Mouse (Mus musculus): ENCODE data around the gene Gpr153. TPM values are rescaled to one million over a fixed set of nuclear protein-coding genes. Genes with fewer than 3 reads are reported as not detected.
"Not testable (repeated sequence)": the region's sequence is repeated elsewhere in the genome, so short reads cannot be mapped to it uniquely, and the experiment has no call there.

Gpr153 gene
- 1 to 10 TPM; 5.6 to 6.4 TPM for total RNA-seq (2021)
- long read RNA-seq, experiment 1, partial matches to known transcripts, result 0 of 7 reads
- long read RNA-seq, experiment 1, other reads (novel, unspliced or antisense), result 3 of 7 reads
- long read RNA-seq, experiment 2, partial matches to known transcripts, result 0 of 7 reads
- long read RNA-seq, experiment 2, other reads (novel, unspliced or antisense), result 1 of 7 reads

DNA sequence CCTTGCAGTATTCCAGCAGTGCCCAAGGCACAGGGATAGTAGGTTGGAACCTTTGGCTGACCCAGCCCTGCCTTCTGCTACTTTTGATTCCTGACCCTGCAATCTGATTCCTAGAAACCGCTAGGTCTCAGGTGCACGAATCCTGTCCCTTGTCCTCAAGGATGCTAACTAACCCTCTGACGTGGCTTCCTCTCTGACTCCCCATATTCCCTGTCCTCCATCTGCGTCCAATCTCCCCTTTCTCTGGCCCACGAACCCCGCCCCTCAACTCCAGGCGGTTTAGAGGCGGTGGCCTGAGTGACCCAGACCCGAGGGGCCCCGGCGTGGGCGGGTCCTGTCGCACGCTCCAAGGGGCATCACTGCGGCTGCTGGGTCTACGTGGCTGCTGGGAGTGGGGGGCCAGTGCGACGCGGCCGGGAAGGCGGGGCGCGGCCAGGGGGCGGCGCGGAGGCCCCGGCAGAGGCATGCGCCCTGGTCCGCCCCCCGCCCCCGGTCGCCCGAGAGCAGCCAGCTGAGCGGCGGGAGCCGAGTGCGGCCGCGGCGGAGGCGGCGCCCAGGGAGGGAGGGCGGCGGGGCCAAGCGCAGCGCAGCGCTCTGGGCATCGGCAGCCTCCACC, at the start of gene Gpr153:
Gpr153 (plus strand) TSS at position 612 of the 616 bp plus-strand sequence.
- Histone ChIP-seq H3K4me3 (peak within 1 kb of the TSS; percentile 54), H3K27ac (peak within 1 kb of the TSS; percentile 39; the same call in 1 of the 2 replicates)
- no peak for TF ChIP-seq CTCF (conservative IDR thresholded peaks at IDR 0.05)
- DNase-seq (ENCODE audit: low spot score in 2 of 2), result no peak

DNA sequence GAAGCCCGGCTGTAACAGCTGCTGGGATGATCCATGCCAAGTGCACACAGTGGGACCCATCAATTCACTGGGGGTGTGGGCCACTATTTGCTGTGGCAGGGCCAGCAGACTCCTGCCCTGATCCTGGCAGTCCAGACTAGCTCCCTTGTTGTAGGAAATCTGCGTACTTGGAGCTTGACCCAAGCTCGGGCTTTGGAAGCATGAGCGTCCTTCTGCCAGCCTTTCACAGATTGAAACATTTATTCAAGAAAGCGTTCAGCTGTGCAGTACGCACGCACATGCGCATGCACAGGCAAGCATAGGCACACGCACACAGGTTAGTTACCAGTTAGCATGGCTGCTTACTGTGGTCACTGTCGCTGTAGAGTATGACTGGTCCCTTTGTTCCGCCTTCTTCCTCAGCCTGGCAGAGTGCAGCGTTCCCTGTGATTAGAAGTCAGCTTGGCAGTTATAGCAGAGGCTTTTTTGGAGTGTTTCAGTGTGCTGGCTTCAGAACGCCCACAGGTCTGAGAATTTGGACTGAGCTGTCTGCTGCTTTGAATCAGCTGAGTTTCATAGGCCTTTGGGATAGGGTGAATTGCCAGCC, 47.0 kb upstream of the Gpr153 start:
- peak; percentile 50 to 81 for DNase-seq (ENCODE audit: low spot score in 2 of 2)
- H3K4me3 ChIP-seq, result no peak overlapping the region
- no peak for TF ChIP-seq CTCF (conservative IDR thresholded peaks at IDR 0.05)
- H3K27ac ChIP-seq, result peak overlapping the region; percentile 88

DNA sequence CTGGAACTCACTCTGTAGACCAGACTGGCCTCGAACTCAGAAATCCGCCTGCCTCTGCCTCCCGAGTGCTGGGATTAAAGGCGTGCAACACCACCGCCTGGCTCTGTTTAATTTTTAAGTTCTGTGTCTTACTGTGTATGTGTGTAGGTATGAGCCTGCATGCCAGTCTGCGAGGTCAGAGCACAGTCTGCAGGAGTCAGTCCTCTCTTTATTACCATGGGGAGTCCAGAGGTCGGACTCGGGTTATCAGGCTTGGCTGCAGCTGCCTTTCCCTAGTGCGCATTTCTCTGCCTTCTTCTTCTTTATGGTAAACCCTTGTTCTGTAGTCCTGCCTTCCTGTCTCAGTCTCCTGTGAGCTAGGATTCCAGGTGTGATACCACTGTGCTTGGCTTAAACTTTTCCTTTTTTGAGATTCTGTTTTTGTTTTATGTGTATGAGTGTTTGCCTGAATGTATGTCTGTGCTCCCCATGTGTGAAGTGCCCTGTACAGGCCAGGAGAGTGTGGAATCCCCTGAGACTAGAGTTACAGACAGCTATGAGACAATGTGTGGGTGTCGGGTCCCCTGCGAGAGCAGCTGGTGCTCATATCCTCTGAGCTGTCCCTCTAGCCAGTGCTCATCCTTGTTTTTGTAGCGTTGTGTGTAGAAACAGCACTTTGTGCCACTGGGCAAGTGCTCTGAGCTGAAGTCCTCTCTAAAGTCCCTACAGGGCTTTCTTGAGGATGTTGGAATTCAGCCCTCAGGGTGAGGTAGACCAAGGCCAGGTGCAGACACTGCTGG, 46.1 kb upstream of the Gpr153 start:
- Histone ChIP-seq H3K27ac (peak overlapping the region; percentile 88), H3K4me3 (no peak overlapping the region)
- no peak for DNase-seq (ENCODE audit: low spot score in 2 of 2)
- no peak for TF ChIP-seq CTCF (conservative IDR thresholded peaks at IDR 0.05)

DNA sequence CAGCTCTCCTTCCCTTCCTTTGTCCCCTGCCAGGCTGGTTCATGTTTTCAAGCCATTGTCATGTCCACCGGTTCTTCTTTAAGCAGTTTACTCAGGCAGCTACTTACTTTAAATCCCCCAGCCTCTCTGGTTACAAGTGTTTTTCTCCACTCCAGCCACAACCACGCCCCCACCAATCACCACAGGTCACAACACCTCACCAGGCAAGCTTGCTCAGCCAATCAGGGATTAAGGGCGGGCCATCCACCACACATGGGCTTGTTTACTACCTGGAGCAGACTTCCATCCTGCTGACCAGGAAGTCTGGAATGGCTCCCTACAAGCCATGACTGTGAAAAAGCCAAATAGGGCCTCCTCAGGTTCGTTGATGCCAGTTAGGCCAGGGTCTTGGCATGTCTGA, 43.7 kb upstream of the Gpr153 start:
- not testable (repeated sequence) for H3K4me3 ChIP-seq; DNase-seq (ENCODE audit: low spot score in 2 of 2); H3K27ac ChIP-seq

DNA sequence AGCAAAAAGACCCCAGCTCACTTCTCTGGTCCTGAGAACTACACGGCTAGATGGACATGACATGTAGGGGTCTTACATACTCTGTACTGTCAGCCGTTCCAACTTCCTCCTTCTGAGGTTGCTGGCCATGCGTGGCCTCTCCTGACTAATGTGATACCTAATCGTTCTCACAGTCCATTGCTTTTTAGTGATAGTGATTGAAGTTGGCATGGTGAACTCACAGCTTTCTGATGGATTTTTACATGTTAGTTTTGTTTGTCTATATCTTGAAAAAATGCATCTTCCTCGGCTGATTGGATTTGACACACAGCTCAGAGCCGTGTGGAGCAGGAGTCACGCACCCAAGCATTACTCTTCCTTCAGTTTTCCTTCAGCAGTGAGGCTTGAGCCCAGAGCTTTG, 42.7 kb upstream of the Gpr153 start:
- DNase-seq (ENCODE audit: low spot score in 2 of 2), result no peak
- no peak for TF ChIP-seq CTCF (conservative IDR thresholded peaks at IDR 0.05)
- Histone ChIP-seq H3K4me3 (no peak overlapping the region), H3K27ac (no peak overlapping the region)

DNA sequence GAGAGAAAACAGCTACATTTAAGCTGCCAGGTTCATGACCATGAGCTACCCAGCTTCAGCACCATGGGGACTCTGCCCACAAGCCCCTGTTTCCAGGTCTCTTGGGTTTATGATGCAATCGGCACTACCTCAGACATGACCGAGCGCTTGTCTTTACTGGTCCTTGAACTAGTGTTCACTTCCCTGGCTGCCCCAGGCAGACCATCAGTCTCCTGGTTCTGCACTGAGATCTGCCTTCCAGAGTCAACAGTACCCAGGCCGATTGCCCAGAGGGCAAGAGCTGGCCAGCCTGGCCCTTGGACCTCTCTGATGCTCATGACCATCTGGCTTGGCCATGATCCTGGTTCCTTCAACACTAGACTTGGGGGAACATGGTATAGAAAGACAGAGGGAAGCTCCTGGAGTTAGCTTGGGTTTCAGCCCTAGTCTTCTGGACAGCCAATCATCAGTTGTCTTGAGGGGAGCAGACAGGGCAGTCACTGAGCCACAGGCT, 41.6 kb upstream of the Gpr153 start:
- Histone ChIP-seq H3K4me3 (no peak overlapping the region), H3K27ac (no peak overlapping the region)
- TF ChIP-seq CTCF (conservative IDR thresholded peaks at IDR 0.05), result no peak
- DNase-seq (ENCODE audit: low spot score in 2 of 2), result no peak

DNA sequence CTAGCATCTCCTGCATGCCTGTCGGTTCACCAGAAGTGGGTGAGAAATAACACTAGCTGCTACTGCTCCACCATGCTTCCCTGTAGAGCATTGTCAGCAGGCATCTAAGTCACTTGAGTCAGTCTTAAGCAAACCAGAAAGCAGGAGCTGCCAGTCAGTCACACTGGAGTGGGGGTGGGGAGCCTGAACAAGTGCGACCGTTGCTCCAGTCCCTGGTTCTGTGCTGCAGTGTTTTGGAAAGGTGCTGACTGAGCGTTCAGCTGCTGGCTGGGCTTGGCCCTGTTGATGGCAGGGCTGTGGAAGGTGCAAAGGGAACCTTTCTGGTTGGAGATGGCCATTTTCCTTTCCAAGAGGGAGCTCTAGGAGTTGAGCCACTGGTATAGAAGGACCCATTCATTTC, 34.1 kb upstream of the Gpr153 start:
- Histone ChIP-seq H3K27ac (no peak overlapping the region), H3K4me3 (no peak overlapping the region)
- TF ChIP-seq CTCF (conservative IDR thresholded peaks at IDR 0.05), result no peak
- DNase-seq (ENCODE audit: low spot score in 2 of 2), result no peak

DNA sequence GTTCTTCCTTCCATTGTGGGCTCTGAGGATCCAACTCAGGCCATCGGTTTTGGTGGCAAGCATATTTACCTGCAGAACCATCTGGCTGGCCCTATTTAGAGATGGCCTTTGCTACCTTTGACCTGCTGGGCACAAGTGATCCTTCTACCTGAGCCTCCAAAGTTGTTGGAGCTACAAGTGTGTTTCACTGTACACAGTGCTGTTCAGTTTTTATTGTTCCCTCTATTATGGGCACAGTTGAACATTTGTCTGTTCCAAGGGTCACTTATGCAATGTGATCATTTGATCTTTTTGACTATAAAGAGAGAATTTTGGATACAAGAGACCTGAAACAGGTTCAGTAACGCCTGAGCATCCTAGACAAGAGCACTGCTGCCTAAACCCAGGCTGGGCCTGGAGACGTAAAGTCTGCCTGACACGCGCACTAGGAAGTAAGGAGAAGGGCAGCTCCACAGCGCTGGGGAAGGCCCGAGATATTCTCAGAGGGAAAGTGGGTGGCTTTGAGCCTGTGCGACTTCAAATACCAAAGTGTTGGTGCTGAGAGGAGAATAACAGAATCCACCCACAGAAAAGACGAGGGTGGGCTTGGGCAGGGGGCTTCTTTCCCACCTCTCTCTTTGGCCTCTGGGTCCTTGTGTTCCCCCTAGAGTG, 30.7 kb upstream of the Gpr153 start:
- DNase-seq (ENCODE audit: low spot score in 2 of 2), result no peak
- H3K27ac ChIP-seq, result no peak overlapping the region

DNA sequence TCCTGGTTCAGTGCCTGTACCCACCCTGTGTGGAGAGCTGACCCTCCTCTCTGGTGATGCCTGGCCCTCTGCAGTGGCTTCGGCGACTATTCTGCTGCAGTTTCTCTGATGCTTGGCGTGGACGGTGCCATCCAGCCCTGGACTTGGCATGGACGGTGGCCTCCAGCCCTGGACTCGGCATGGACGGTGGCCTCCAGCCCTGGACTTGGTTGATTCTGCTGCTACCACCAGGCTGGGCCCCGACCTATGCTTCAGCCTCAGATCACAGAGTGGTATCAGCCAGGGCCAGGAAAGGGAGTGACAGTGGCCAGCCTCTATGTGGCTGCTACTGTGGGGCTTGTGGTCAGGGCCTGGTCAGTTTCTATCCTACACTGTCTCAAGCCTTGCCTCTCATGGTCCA, 30.1 kb upstream of the Gpr153 start:
- Histone ChIP-seq H3K4me3 (no peak overlapping the region), H3K27ac (no peak overlapping the region)
- no peak for DNase-seq (ENCODE audit: low spot score in 2 of 2)
- no peak for TF ChIP-seq CTCF (conservative IDR thresholded peaks at IDR 0.05)

More for the DNA sequence above, 30.7 kb upstream of the Gpr153 start:
- TF ChIP-seq CTCF (conservative IDR thresholded peaks at IDR 0.05), result no peak
- no peak overlapping the region for H3K4me3 ChIP-seq

DNA sequence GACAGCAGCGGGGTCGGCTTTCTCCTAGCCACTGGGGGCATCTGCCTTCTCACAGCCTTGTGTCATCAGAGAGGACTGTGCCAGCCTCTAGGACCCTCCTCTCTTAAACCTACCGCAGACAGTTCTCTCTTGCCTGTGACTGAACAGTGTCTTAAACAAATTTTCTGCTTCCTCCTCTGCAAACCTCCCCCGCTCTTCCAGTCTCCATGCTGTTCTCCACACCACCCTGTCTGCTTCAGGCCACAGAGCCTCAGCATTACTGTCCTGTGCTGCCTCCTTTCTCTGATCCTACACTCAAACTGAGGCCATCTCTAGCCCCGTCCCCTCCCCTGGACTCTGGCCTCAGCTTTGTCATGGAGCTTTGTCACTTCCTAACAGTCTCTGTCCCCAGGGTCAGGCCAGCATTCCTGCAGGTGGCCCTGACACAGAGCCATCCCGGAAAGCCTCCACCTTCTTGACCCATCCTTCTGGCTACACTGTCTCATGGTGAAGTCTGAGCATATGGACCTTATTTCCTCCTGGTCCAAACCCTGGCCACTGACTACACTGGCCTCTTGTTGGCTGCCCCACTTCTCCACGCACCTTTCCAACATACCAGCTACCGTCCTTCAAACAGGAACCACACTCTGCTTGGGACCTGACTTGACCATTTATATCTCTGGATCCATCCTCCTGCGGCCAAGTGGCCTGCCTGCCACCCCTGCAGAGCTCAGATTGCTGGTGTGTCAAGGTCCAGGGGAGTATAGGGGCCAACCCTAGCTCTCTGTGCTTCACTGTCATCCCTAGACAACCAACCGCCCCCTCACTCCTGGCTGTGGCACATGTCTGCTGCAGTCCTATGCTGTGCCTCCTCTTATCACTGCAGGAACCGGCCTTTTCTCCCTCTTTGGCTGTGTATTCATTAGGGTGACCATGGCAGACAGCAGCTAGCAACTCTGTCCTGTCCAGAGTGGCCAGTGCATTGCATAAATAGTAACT, 29.2 kb upstream of the Gpr153 start:
- no peak for DNase-seq (ENCODE audit: low spot score in 2 of 2)
- no peak overlapping the region for H3K4me3 ChIP-seq
- peak overlapping the region; percentile 32; the same call in 1 of the 2 replicates for H3K27ac ChIP-seq
- no peak for TF ChIP-seq CTCF (conservative IDR thresholded peaks at IDR 0.05)

DNA sequence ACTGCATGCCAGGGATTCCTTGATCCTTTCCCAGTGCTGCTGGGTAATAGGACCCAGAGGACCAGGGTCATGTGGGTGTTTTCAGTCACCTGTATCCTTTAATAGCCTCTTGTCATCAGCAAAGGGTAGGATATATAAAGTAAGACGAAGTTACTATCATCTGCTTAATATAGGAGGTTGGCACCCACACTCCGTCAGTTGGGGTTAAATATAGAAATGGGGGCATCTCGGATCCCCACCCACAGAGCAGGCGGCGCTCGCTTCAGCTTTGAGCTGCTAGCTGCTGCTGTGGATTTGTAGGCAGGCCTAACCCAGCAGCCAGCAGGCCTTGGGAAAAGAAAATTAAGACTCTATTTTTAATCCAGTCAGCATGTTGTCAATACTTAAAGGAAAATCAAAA, 28.0 kb upstream of the Gpr153 start:
- no peak overlapping the region for H3K4me3 ChIP-seq
- DNase-seq (ENCODE audit: low spot score in 2 of 2), result peak; percentile 76
- H3K27ac ChIP-seq, result 0 out of 2 replicates have a peak overlapping the region, but pooled peaks have one; percentile 25
- TF ChIP-seq CTCF (conservative IDR thresholded peaks at IDR 0.05), result no peak
